Mouse (Mus musculus) testis, postnatal 10 days (tissue): ENCODE results near the gene Mpv17.

Source experiments
- DNase-seq: peaks from one replicate; pipeline ENCODE4 v3.0.0; 2021; ENCODE audit warnings: low spot score

Gene Mpv17

GRCm38 (mm10) chr5:31154152-31154553 is at the start of gene Mpv17:
Gene Mpv17, minus strand, starts transcription at chr5:31154251.
- peak; percentile 82 for DNase-seq

GRCm38 (mm10) chr5:31202933-31203332 is 48.9 kb upstream of the Mpv17 start:
- DNase-seq: no peak

GRCm38 (mm10) chr5:31201742-31202590 is 47.9 kb upstream of the Mpv17 start, which contains the start of gene Zfp513:
Gene Zfp513, minus strand, starts transcription at chr5:31202303.
- peak; percentile 90 for DNase-seq

GRCm38 (mm10) chr5:31201042-31201741 is 47.1 kb upstream of the Mpv17 start:
- DNase-seq: no peak

GRCm38 (mm10) chr5:31200327-31200768 is 46.3 kb upstream of the Mpv17 start:
- peak; percentile 62 for DNase-seq

- DNase-seq: no peak
These were observed 45.8 kb upstream of the Mpv17 start for GRCm38 (mm10) chr5:31199893-31200292.

GRCm38 (mm10) chr5:31199321-31199892 is 45.4 kb upstream of the Mpv17 start:
- no peak for DNase-seq

- no peak for DNase-seq
These were observed 44.7 kb upstream of the Mpv17 start for GRCm38 (mm10) chr5:31198616-31199320.

- no peak for DNase-seq
These were observed 44.1 kb upstream of the Mpv17 start for GRCm38 (mm10) chr5:31198170-31198569.

- DNase-seq: no peak
These were observed 43.0 kb upstream of the Mpv17 start for GRCm38 (mm10) chr5:31197072-31197471.

GRCm38 (mm10) chr5:31196207-31196606 is 42.2 kb upstream of the Mpv17 start:
- no peak for DNase-seq

- no peak for DNase-seq
These were observed 41.6 kb upstream of the Mpv17 start for GRCm38 (mm10) chr5:31195671-31196070.

- no peak for DNase-seq
These were observed 40.7 kb upstream of the Mpv17 start for GRCm38 (mm10) chr5:31194486-31195485.

GRCm38 (mm10) chr5:31193631-31194281 is 39.7 kb upstream of the Mpv17 start:
- no peak for DNase-seq

GRCm38 (mm10) chr5:31192939-31193630 is 39.0 kb upstream of the Mpv17 start, which contains the start of the genes Snx17 and Eif2b4:
Gene Snx17, plus strand, starts transcription at chr5:31193227.
Gene Eif2b4, minus strand, starts transcription at chr5:31193430.
- peak; percentile 98 for DNase-seq

- peak; percentile 92 for DNase-seq
These were observed 38.2 kb upstream of the Mpv17 start for GRCm38 (mm10) chr5:31192045-31192938.

- no peak for DNase-seq
These were observed 36.1 kb upstream of the Mpv17 start for GRCm38 (mm10) chr5:31190201-31190600.

GRCm38 (mm10) chr5:31188223-31188840 is 34.3 kb upstream of the Mpv17 start:
- no peak for DNase-seq
